Mouse (Mus musculus) brown adipose tissue, adult 24 weeks (tissue): ENCODE measurements at regions not wholly inside any gene's neighbourhood (a gene's known extent, or its start where the extent isn't known, plus 50 kb on each side); places are given as distances from the start of the nearest gene placed in this dataset.

Experiments
- H3K27ac ChIP-seq: fragments of 200-500 bp; replicated peaks from 2 replicates; pipeline ENCODE4 v1.5.1; 2012; ENCODE audit warnings: low read depth, mild to moderate bottlenecking, low read length
- H3K4me1 ChIP-seq: fragments of 200-500 bp; 2 replicates; pipeline ENCODE4 v1.6.1; 2012; ENCODE audit warnings: low read length, mixed read lengths; ENCODE audit not compliant: control insufficient read depth, insufficient read depth, insufficient read length
- H3K4me3 ChIP-seq: fragments of 200-500 bp; 2 replicates; pipeline ENCODE4 v1.5.1; 2012; ENCODE audit warnings: low read depth, mild to moderate bottlenecking, low read length, moderate library complexity; ENCODE audit not compliant: insufficient read depth

GRCm38 (mm10) chr2:148535562-148536180 is 92.3 kb upstream of the Cd93 start:
- peaks cover 19% of the 10 kb centered on the region for H3K4me1 ChIP-seq
- no peak overlapping the region for H3K27ac ChIP-seq

GRCm38 (mm10) chr2:148532051-148532450 is 88.7 kb upstream of the Cd93 start:
- Histone ChIP-seq H3K4me1 (peaks cover 21% of the 10 kb centered on the region), H3K27ac (peak overlapping the region; percentile 78; the same call in 1 of the 2 replicates), H3K4me3 (no peak overlapping the region)

More at GRCm38 (mm10) chr2:148535562-148536180, 92.3 kb upstream of the Cd93 start:
- H3K4me3 ChIP-seq, result no peak overlapping the region

DNA sequence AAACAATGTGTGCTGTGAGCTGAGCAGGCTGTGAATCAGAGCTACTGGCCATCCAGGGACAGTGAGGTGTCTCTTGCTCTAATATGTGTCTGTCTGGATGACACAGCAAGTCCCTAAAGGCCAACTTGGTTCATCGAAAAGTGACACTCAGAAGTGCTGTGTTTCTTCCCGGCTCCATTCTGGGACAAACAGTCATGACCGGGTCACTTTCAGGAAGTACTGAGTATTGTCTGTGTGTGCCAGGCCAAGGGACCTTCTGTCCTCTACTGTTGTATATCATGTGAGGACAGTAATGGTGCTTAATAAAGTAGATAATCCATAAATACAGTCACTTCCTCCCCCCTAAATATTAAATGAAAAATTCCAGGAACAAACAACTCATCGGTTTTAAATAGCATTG is 87.2 kb upstream of the Cd93 start:
- Histone ChIP-seq H3K4me1 (peaks cover 16% of the 10 kb centered on the region), H3K4me3 (no peak overlapping the region), H3K27ac (peak overlapping the region; percentile 36)

- no peak overlapping the region for H3K4me3 ChIP-seq
- H3K4me1 ChIP-seq, result peaks cover 16% of the 10 kb centered on the region
- 0 out of 2 replicates have a peak overlapping the region, but pooled peaks have one; percentile 25 for H3K27ac ChIP-seq
Measured at GRCm38 (mm10) chr2:148529900-148530299, 86.5 kb upstream of the Cd93 start.

DNA sequence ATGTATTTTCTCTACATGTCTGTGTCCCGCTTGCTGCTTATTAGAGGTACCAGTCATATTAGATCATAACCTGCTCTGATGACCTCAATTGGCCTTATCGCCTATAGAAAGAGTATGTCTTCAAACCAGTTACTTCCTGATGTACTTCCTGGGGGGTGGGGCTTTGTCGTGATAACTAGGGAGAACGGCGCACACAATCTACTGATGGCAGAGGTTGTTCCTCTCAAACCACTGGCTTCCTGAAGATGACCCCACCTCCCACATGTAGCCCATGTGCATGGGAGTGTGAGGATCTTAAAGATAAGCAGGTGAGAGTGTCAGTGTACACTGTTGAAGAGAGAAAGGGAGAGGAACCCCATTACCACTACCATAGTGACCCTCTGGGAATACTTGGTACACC is 84.4 kb upstream of the Cd93 start:
- no peak overlapping the region for H3K4me3 ChIP-seq
- no peak overlapping the region for H3K27ac ChIP-seq
- H3K4me1 ChIP-seq, result peaks cover 17% of the 10 kb centered on the region

- H3K4me3 ChIP-seq, result no peak overlapping the region
- peaks cover 15% of the 10 kb centered on the region; the same call in 1 of the 2 replicates for H3K4me1 ChIP-seq
- H3K27ac ChIP-seq, result no peak overlapping the region
Measured at GRCm38 (mm10) chr2:148525496-148525895, 82.1 kb upstream of the Cd93 start.

- H3K4me3 ChIP-seq, result no peak overlapping the region
Measured at GRCm38 (mm10) chr2:148523401-148523800, 80.0 kb upstream of the Cd93 start.

GRCm38 (mm10) chr2:148522936-148523335 is 79.6 kb upstream of the Cd93 start:
- Histone ChIP-seq H3K4me3 (no peak overlapping the region), H3K27ac (no peak overlapping the region)

More at GRCm38 (mm10) chr2:148523401-148523800, 80.0 kb upstream of the Cd93 start:
- Histone ChIP-seq H3K4me1 (peaks cover 16% of the 10 kb centered on the region; the same call in 1 of the 2 replicates), H3K27ac (no peak overlapping the region)

DNA sequence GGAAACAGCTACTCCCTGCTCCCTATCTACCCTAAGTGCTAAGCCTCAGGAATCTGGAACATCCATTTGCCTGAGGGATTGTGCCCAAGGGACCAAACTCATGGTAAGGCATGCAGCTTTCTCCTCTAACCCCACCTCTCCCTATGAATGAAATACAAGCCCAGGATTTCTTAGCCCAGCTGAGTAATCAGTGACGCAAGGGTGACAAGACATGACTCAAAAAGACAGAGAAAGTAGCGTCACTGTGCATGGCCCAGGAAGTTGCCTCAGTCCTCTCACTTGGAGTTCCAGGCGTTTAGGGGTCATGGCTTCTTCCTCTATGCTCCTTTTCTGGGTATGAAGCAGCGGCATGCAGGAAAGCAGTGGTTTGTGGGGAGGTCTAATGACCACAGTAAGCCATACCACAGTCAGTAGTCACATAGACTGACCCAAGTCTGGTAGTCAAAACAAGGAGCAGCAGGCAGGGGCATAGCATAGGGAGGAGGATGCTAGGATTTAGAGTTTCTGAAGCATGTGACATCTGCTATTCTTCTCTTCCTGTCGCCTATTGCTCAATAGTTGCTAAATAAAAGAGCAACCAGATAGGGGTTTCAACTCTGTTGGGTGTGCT is 78.7 kb upstream of the Cd93 start:
- Histone ChIP-seq H3K4me1 (peaks cover 16% of the 10 kb centered on the region; the same call in 1 of the 2 replicates), H3K4me3 (no peak overlapping the region), H3K27ac (peak overlapping the region; percentile 66)

More at GRCm38 (mm10) chr2:148522936-148523335, 79.6 kb upstream of the Cd93 start:
- peaks cover 16% of the 10 kb centered on the region; the same call in 1 of the 2 replicates for H3K4me1 ChIP-seq

DNA sequence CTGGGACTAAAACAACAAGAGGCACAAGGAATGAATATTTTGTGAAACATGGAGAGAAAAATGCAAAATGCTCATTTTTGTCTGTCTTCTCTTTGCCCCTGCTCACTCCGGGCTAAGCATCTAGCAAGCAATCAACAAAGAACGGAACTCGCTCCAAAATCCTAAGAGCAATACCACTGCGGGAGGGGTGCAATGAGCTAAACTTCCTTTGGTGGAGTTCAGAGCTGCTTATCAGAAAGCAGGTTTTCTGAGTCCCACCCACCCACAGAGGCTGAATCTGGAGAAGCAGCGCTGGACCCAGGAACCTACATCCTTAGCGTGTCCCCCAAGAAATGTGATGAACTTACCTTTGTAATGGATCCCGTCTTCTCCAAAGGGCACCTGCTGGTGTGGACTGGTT is 76.9 kb upstream of the Cd93 start:
- Histone ChIP-seq H3K4me3 (no peak overlapping the region), H3K4me1 (peaks cover 16% of the 10 kb centered on the region; the same call in 1 of the 2 replicates), H3K27ac (peak overlapping the region; percentile 23; the same call in 1 of the 2 replicates)

DNA sequence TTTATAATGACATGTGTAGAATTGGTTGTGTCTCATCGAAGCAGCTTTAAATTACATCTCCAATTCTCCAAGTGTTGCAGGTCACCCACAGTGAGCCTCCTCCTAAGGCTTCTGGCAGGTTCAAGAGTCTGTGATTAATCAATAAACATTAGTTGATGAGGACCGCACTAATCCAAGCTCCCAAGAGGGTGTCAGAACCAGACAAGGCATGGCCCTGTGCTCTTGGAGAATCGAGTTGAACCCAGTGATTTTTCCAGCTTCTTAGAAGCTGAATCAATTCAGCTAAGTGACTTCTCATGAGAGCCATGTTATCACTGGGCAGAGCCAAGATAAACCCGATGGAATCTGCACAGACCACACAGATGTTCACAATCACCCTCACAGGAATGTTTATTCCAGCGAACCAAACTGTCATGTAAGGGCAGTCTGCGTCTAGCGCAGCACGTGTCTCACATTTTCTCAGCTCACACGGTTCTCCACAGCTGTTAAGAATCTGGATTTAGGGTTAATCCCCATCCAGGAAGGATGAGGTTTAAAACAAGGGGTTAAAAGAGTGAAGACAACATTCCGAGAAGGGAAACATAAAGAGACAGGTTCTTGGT is 76.4 kb upstream of the Cd93 start:
- H3K27ac ChIP-seq, result no peak overlapping the region
- H3K4me3 ChIP-seq, result no peak overlapping the region
- peaks cover 16% of the 10 kb centered on the region; the same call in 1 of the 2 replicates for H3K4me1 ChIP-seq

GRCm38 (mm10) chr2:148517906-148518305 is 74.5 kb upstream of the Cd93 start:
- H3K4me3 ChIP-seq, result no peak overlapping the region
- H3K27ac ChIP-seq, result no peak overlapping the region

GRCm38 (mm10) chr2:148510008-148510681 is 66.8 kb upstream of the Cd93 start:
- Histone ChIP-seq H3K27ac (no peak overlapping the region), H3K4me1 (peaks cover 7% of the 10 kb centered on the region), H3K4me3 (no peak overlapping the region)

More at GRCm38 (mm10) chr2:148517906-148518305, 74.5 kb upstream of the Cd93 start:
- peaks cover 13% of the 10 kb centered on the region; the same call in 1 of the 2 replicates for H3K4me1 ChIP-seq

- no peak overlapping the region for H3K27ac ChIP-seq
- peaks cover 13% of the 10 kb centered on the region for H3K4me1 ChIP-seq
- no peak overlapping the region for H3K4me3 ChIP-seq
Measured at GRCm38 (mm10) chr2:148509357-148509756, 66.0 kb upstream of the Cd93 start.

- Histone ChIP-seq H3K27ac (no peak overlapping the region), H3K4me3 (no peak overlapping the region)
Measured at GRCm38 (mm10) chr2:148507523-148507922, 64.2 kb upstream of the Cd93 start.

More at GRCm38 (mm10) chr2:148507523-148507922, 64.2 kb upstream of the Cd93 start:
- peaks cover 13% of the 10 kb centered on the region for H3K4me1 ChIP-seq
